In the genomic region with DNA sequence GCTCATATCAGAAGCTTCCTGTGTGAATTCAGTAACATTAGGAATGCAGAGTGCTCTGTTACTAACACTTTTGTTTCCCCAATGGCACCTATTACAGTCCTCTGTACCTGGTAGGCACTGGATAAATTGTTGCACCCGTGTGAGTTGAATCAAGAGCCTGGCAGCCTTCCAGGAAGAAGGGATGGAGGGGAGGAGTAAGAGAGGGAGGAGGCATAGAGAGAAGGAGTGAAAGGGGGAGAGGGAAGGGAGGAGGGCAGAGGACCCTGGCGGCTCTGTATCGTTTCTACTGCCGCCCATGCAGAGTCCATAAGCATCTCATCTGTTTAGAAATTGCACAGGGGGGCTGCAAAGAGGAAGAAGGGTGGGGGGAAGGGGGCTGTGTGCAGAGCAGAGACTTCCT, we compare ENCODE assay signal across 11 mouse cellular contexts.
DNase-seq lines count a peak whose midpoint lies in the region; ATAC-seq lines count a peak whose summit lies in the region.
"Had no signal": no experiment of that assay in that cellular context is flagged by ENCODE, and none has a peak within 500 bp of the region (broad histone marks: within the 10 kb centered on the region; RNA-seq: fewer than 3 reads in every experiment).

No protein-coding gene starts in this region.

- no peak overlapping the region for H3K4me3 ChIP-seq in embryonic facial prominence, embryonic 11.5 days (ENCODE audit: low read depth, low read length)
- H3K4me3 ChIP-seq in midbrain, embryonic 13.5 days (replicated peaks) = no peak overlapping the region

- H3K4me2 ChIP-seq in embryonic facial prominence, embryonic 11.5 days (ENCODE audit: low read depth, low read length) = no peak overlapping the region
- H3K4me2 ChIP-seq in midbrain, embryonic 13.5 days (replicated peaks) = no peak overlapping the region

- no peak overlapping the region for H3K27ac ChIP-seq in embryonic facial prominence, embryonic 11.5 days (replicated peaks; ENCODE audit: low read depth, low read length)
- H3K27ac ChIP-seq in midbrain, embryonic 13.5 days = peak overlapping the region; percentile 19; the same call in 1 of the 2 replicates

- H3K9ac ChIP-seq in embryonic facial prominence, embryonic 11.5 days (replicated peaks; ENCODE audit: low read length) = no peak overlapping the region
- H3K9ac ChIP-seq in midbrain, embryonic 13.5 days (replicated peaks) = no peak overlapping the region
- H3K9ac ChIP-seq: liver, postnatal 0 days had no signal

- 27% methylated on average over 4 of the region's 4 CpGs for WGBS in embryonic facial prominence, embryonic 11.5 days
- 33% methylated on average over 4 of the region's 4 CpGs for WGBS in midbrain, embryonic 13.5 days

- DNase-seq in kidney, postnatal 10 days = peak; percentile 52
- no peak for DNase-seq in kidney, adult 9 months
- peak; percentile 23 for DNase-seq in embryonic facial prominence, embryonic 11.5 days (ENCODE audit: low spot score)
- no peak for DNase-seq in spleen, postnatal 4 days (ENCODE audit: low spot score in 2 of 2)
- no peak for DNase-seq in gastrocnemius, postnatal 25 days
- DNase-seq: liver, postnatal 0 days; spleen, adult 18-20 months had no signal

- no peaks in the 10 kb centered on the region for H3K27me3 ChIP-seq in embryonic facial prominence, embryonic 11.5 days (ENCODE audit: control insufficient read depth, insufficient read depth, low read length)
- no peaks in the 10 kb centered on the region for H3K27me3 ChIP-seq in midbrain, embryonic 13.5 days

- ATAC-seq in embryonic facial prominence, embryonic 11.5 days (replicated peaks; ENCODE audit: insufficient number of reproducible peaks, low FRiP score, low TSS enrichment, low read depth) = no peak
- ATAC-seq in hematopoietic stem cell, adult 5-6 weeks (replicated peaks in 1 of 2; ENCODE audit: insufficient read depth in 1 of 2, low FRiP score in 2 of 2, low TSS enrichment in 1 of 2, low read depth in 1 of 2, poor library complexity in 2 of 2, severe bottlenecking in 2 of 2) = peak; percentile 22 to 37; a peak in 1 of 4 replicates
- 0 out of 2 replicates have a peak, but pooled peaks have one; percentile 32 for ATAC-seq in midbrain, embryonic 13.5 days
- ATAC-seq in monocyte, adult 5-6 weeks (replicated peaks; ENCODE audit: insufficient number of reproducible peaks, low FRiP score, low TSS enrichment, poor library complexity, severe bottlenecking) = no peak
- ATAC-seq: activated CD4-positive, CD25-positive, alpha-beta regulatory T cell, adult 4 months; liver, postnatal 0 days had no signal

- H3K9me3 ChIP-seq in embryonic facial prominence, embryonic 11.5 days (replicated peaks; ENCODE audit: control insufficient read depth, low read length) = no peaks in the 10 kb centered on the region
- H3K9me3 ChIP-seq in midbrain, embryonic 13.5 days = 0 out of 2 replicates have a peak, but pooled peaks cover under 1% of the 10 kb centered on the region

- H3K36me3 ChIP-seq in embryonic facial prominence, embryonic 11.5 days (replicated peaks; ENCODE audit: control insufficient read depth, insufficient read depth, low read depth, low read length) = no peaks in the 10 kb centered on the region
- H3K36me3 ChIP-seq in midbrain, embryonic 13.5 days = no peaks in the 10 kb centered on the region

- peaks cover 2% of the 10 kb centered on the region; the same call in 1 of the 2 replicates for H3K4me1 ChIP-seq in embryonic facial prominence, embryonic 11.5 days (ENCODE audit: control insufficient read depth, insufficient read depth, low read length)
- peaks cover 20% of the 10 kb centered on the region for H3K4me1 ChIP-seq in midbrain, embryonic 13.5 days (replicated peaks)

Comparison
In these comparisons a context has a peak if more than half of its experiments do, and no peak if none do; other contexts are left out.
1. DNase-seq: peak in kidney, postnatal 10 days (single experiment) and embryonic facial prominence, embryonic 11.5 days (single experiment); none in kidney, adult 9 months (single experiment), spleen, postnatal 4 days (0 of 2) and gastrocnemius, postnatal 25 days (single experiment).
2. ATAC-seq: peak in hematopoietic stem cell, adult 5-6 weeks (2 of 2) and midbrain, embryonic 13.5 days (single experiment); none in embryonic facial prominence, embryonic 11.5 days (single experiment) and monocyte, adult 5-6 weeks (single experiment).